Mouse (Mus musculus) ES-E14 (cell line): Measurements from ENCODE around the gene 2410004P03Rik.

Experiments used
- CHD2 ChIP-seq: IDR thresholded peaks from 2 replicates; pipeline ENCODE4 v1.6.1; 2014; ENCODE audit warnings: mild to moderate bottlenecking, low read depth, low read length, inconsistent platforms
- MAFK ChIP-seq: IDR thresholded peaks from 2 replicates; pipeline ENCODE4 v1.6.1; 2014; ENCODE audit warnings: mild to moderate bottlenecking, low read depth, low read length, inconsistent platforms; ENCODE audit not compliant: insufficient read depth
- ZC3H11A ChIP-seq: IDR thresholded peaks from 2 replicates; pipeline ENCODE4 v1.6.1; 2012; ENCODE audit warnings: low read depth, mild to moderate bottlenecking, inconsistent platforms, low read length, borderline replicate concordance
- ZNF384 ChIP-seq: IDR thresholded peaks from 2 replicates; pipeline ENCODE4 v1.6.1; 2012; ENCODE audit warnings: low read depth, low read length, inconsistent platforms

DNA sequence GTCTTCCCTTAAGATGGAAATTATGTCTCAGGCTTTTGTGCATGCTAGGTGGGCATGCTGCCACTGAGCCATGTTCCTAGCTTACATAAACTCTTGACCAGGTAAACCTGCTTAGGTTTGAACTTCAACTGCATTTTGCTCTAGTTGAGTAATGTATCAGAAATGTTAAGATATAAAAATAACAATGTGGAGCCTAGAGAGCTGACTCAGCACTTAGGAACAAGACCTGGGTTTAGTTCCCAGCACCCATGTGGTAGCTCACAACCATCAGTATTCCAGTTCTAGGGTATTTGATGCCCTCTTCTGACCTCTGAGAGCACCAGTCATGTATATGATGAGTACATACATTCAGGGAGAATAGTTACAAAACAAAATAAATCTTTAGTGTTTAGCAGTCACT, 34.4 kb downstream of the 2410004P03Rik start:
- TF ChIP-seq CHD2 (no peak), ZC3H11A (no peak), ZNF384 (no peak), MAFK (peak; percentile 77)
